Mouse (Mus musculus) erythroblast, embryonic 14.5 days (primary cell): ENCODE results near the gene Tsen2.

Experiments
- GATA1 ChIP-seq: IDR thresholded peaks from 2 replicates; pipeline ENCODE4 v1.6.1; 2012; ENCODE audit warnings: low read length, inconsistent platforms, mixed read lengths
- TAL1 ChIP-seq: IDR thresholded peaks from 3 replicates; pipeline ENCODE4 v1.6.1; 2012; ENCODE audit warnings: low read length, inconsistent platforms, mixed read lengths

GRCm38 (mm10) chr6:115609121-115609520, 64.7 kb downstream of the Tsen2 start:
- TF ChIP-seq GATA1: no peak
- no peak for TF ChIP-seq TAL1
